Comparison of ENCODE assay signal across 20 mouse cellular contexts in the genomic region with DNA sequence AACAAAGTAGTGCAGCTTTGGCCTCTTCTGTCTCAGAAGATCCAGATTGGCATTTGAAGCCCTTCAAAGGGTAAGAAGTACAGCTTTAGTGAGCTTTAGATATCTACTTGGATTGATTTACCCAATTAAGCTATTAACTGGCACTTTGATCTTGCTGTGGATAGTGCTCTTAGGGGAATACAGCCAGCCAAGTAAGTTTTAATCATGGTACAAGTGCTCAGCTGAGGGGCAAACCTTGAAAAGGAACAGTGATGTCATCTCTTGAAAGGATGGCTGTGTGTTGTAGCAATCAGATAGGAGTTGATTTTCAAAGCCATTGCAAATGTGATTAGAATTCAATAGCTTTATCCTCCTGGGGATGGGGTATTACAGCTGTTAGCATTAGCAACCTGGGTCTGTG. TPM values are rescaled to one million over a fixed set of nuclear protein-coding genes. Genes with fewer than 3 reads are reported as not detected.
"Had no signal": no experiment of that assay in that cellular context is flagged by ENCODE, and none has a peak within 500 bp of the region (broad histone marks: within the 10 kb centered on the region; RNA-seq: fewer than 3 reads in every experiment).

No protein-coding gene starts in this region.

- H3K27ac ChIP-seq: limb, embryonic 12.5 days; liver, embryonic 14.5 days had no signal

- H3K4me1 ChIP-seq: limb, embryonic 12.5 days had no signal

- H3K9me3 ChIP-seq: limb, embryonic 12.5 days had no signal

- H3K36me3 ChIP-seq: limb, embryonic 12.5 days had no signal

- H3K9ac ChIP-seq: limb, embryonic 12.5 days; liver, embryonic 14.5 days had no signal

- H3K4me2 ChIP-seq: limb, embryonic 12.5 days had no signal

- DNase-seq: kidney, adult 8-10 months; kidney, postnatal 25 days; layer of hippocampus, adult 9-11 months; layer of hippocampus, postnatal 36 days; lung, adult 18-20 months; lung, postnatal 36 days; right cerebral cortex, postnatal 4 days; spleen, adult 18-20 months; thymus, adult 18-20 months; thymus, postnatal 14 days had no signal

- H3K4me3 ChIP-seq: limb, embryonic 12.5 days had no signal

- H3K27me3 ChIP-seq: limb, embryonic 12.5 days had no signal

RNA-seq across cellular contexts. Expression of gene Gpr87, which starts 12.8 kb away (rescaled TPM):
- total RNA-seq: layer of hippocampus, adult 18-20 months; layer of hippocampus, postnatal 36 days; left cerebral cortex, adult 8-10 months; left cerebral cortex, postnatal 36 days; liver, adult 2 months; megakaryocyte progenitor cell, adult 5-6 weeks; neutrophil, adult 5-6 weeks had no signal
- polyA plus RNA-seq: liver, adult 2 months; liver, embryonic 14.5 days; lung, embryonic 16.5 days; neural tube, embryonic 11.5 days had no signal
